Mouse (Mus musculus) kidney, postnatal 25 days (tissue): Measurements from ENCODE around the gene Hipk2.

Source experiments
- DNase-seq, 2 experiments: peaks; one replicate each; pipeline ENCODE4 v3.0.0; 2021; ENCODE audit warnings: mixed read lengths in 2 of 2

The Hipk2 gene

GRCm38 (mm10) chr6:38865805-38866204 lies 10.2 kb downstream of the Hipk2 start:
- DNase-seq, result no peak

- DNase-seq, result no peak
Observed at GRCm38 (mm10) chr6:38863595-38863994, 12.4 kb downstream of the Hipk2 start.

DNA sequence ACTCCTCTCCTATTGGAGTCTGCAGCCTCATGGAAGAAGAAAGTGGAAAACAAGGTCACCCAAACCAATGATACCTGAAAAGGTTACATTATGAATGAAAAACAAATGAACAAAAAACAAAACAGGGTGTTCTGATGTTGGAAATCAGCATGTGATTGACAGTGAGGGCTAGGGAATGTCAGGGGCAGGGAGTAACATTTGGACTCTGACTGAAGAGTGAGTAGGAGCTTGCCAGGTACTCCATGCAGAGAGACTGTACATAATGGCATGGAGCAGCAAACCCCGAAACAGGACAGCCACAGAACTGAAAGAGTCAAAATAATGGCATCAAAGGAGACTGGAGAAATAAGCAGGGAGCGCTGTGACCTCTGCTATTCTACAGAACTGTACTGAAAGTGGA lies 15.7 kb downstream of the Hipk2 start:
- no peak for DNase-seq

GRCm38 (mm10) chr6:38859819-38860218 lies 16.1 kb downstream of the Hipk2 start:
- no peak for DNase-seq

DNA sequence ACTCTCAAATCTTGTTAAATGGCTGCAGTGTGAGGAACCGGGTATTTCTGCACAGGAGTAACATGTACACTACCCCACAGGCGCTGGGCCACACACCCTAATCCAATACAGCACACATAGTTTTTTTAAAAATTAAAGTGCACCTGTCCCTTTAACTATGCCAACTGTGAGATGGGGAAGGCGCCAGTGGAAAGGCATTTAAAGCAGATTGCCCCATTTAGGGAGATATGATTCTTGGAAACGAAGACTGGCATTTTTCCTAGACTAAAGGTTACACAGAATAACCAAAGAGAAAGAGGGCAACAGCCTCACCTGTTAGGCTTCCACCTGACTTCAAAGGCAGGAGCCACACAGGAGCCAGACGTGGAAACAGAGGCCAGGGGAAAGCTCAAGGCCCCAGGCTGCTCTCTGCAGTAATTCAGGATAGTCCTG lies 22.4 kb downstream of the Hipk2 start:
- no peak for DNase-seq

GRCm38 (mm10) chr6:38851740-38852139 lies 24.2 kb downstream of the Hipk2 start:
- no peak for DNase-seq

- no peak for DNase-seq
Observed at GRCm38 (mm10) chr6:38850715-38851259, 25.2 kb downstream of the Hipk2 start.

- no peak for DNase-seq
Observed at GRCm38 (mm10) chr6:38847958-38848910, 27.7 kb downstream of the Hipk2 start.

DNA sequence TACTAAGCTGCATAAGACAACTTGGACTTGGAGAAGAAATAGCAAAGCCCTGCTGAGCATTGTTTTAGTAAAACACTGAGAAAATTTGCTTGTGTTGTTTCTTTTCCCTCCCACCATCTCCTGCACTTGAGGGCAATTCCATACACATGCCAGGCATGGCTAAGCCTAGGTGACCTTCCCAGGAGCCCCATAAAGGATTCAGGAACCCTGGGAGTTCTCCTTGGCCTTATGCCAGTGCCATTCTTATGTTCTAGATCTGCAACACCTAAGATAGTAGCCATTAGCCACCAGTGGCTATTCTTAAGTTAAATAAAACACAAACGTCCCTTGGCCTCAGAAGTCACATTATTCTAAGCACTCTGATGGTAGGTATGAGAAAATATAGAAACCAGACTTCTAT lies 28.5 kb downstream of the Hipk2 start:
- DNase-seq, result peak; percentile 57 to 64

GRCm38 (mm10) chr6:38846330-38847195 lies 29.4 kb downstream of the Hipk2 start:
- DNase-seq, result no peak

GRCm38 (mm10) chr6:38845876-38846275 lies 30.1 kb downstream of the Hipk2 start:
- DNase-seq, result no peak

GRCm38 (mm10) chr6:38845117-38845516 lies 30.8 kb downstream of the Hipk2 start:
- DNase-seq, result no peak

DNA sequence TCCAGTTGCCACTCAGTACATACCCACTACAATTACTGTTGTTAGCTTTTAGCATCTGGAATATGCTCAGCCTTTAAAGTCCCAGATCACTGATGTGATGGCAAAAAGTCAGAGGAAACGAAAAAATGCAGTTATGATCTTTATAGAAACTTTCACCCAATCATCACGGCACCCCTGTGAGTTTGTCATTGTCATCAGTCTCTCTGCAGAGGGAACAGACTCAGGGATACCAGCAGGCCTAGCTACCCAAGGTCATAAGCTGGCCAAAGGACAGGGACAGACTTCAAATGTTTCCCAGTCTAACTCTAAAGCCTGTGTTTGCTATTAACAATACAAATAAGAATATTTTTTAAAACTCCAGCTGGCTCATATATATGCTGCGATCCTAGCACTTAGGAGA lies 34.4 kb downstream of the Hipk2 start:
- no peak for DNase-seq

- no peak for DNase-seq
Observed at GRCm38 (mm10) chr6:38840780-38841179, 35.2 kb downstream of the Hipk2 start.

GRCm38 (mm10) chr6:38840380-38840779 lies 35.6 kb downstream of the Hipk2 start:
- no peak for DNase-seq

DNA sequence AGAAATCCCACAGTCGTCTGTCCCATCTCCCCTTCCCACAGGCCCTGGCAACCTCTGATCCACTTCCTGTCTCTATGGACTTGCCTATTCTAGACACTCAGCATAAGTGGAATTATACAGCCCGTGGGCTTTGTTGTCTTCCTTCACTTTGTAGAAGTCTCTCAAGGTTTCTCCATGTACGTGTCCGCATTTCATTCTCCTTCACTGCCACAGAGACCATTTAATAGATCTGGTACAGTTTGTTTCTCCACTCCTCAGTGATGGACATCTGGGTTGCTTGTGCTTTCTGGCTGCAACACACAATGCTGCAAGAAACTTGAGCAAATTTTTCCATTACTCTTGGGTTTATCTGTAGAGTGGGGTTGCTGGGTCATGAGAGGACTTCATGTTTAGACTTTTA lies 36.1 kb downstream of the Hipk2 start:
- no peak for DNase-seq

DNA sequence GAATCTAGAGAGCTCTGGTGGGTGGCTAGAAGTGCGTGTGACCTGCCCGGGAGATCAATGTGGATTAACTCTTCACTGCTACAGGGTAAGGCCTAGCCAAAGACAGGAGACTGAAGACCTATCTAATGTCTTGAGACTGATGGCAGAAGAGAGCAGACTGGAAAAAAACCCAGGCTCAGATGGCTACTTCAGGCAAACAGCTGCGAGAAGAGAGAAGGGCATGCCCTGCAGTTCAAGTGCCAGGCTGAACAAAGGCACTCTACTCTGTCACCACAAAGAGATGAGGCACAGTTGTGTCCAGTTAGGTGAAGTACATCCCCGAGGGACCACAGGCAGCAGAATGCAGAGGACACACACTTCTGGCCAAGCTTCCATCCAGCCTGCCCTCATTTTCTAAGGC lies 37.9 kb downstream of the Hipk2 start:
- DNase-seq, result no peak

GRCm38 (mm10) chr6:38835217-38835616 lies 40.7 kb downstream of the Hipk2 start:
- no peak for DNase-seq

DNA sequence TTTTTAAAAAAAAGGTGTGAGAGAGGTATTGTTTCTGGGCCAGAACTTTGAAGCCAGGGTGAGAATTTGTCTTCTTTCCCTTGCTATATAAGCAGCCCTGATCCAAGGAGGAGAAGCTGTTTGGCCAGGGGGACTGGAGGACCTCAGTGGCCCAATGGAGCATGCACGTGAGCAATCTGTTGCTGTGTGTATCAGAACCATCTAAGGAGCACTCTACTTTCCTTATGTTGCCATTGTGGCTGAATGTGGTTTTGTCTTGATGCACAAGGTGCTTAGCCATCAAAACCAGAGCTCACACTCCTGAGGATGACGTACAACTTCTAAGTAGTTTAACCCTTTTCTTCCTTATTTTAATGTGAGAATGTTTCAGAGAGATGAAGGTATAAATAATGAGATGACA lies 41.2 kb downstream of the Hipk2 start:
- no peak for DNase-seq

DNA sequence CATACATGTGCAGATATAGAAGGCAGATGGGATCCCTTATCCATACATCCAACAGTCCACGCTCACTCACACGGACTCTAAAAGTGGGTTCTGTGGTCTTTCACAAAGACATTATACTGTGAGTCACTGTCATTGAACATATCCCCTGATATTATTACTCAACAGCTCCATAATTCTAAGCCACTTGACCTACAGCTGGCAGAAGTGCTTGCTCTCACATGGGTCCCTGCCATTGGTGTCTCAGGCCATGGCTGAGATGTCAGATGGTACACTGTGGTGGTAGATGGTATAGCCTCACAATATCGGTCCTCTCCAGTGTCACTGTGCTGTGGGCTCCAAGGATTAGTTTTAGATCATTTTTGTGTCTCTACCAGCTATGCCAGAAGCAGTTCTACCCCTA lies 42.2 kb downstream of the Hipk2 start:
- no peak for DNase-seq

- DNase-seq, result no peak
Observed at GRCm38 (mm10) chr6:38829452-38829851, 46.5 kb downstream of the Hipk2 start.

DNA sequence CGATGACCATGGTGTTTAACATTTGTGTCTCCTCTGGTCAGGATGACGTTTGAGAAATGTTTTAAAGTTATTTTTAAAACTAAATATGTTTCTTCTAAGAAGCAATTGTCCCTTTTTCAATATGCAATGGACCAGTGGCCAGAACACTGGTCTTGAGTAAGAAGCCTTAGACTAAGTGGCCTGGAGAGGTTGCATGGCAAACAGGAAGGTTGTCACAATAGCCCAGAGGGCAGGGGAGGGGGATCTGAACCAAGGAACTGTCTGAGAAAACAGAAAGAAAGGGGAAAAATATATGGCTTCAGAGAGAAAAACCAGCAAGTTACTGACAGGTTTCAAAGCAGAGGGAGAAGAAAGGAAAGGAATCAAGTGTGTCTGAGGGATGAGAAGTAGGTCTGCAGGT lies 47.8 kb downstream of the Hipk2 start:
- no peak for DNase-seq

DNA sequence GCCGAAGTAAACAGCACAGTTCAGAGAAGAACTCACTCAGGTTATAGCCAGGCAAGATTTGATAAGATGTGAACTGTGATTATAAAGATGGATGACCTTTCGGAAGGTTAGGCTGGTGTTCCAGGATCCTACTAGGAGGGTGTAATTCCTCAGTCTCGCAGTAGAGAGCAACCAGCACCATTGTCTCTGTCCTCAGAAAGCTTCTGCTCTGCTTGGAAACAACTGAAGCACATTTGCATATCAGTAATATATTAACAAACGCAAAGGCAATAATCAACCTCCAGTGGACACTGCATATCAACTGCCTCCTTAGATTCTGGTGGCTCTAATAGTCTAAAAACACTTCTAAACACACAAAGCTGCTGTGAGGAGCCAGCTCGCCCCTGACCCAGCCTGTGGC lies 48.5 kb downstream of the Hipk2 start:
- DNase-seq, result no peak
